Mouse (Mus musculus) liver, adult 2 months (tissue): Measurements from ENCODE around the gene Galnt12. TPM values are rescaled to one million over a fixed set of nuclear protein-coding genes. Genes with fewer than 3 reads are reported as not detected.

Source experiments
- DNase-seq: peaks from one replicate; pipeline ENCODE4 v3.0.0-alpha.2; 2011; ENCODE audit warnings: low read depth, low spot score; ENCODE audit errors: extremely low read depth
- H3K27ac ChIP-seq: fragments of 200-500 bp; replicated peaks from 2 replicates; pipeline ENCODE4 v1.5.1; 2012; ENCODE audit warnings: low read depth, mild to moderate bottlenecking, control low read depth, inconsistent platforms, low read length; ENCODE audit not compliant: insufficient read depth
- H3K27me3 ChIP-seq: fragments of 200-500 bp; 2 replicates; pipeline ENCODE4 v1.6.1; 2012; ENCODE audit warnings: mild to moderate bottlenecking, moderate library complexity, low read length, inconsistent platforms; ENCODE audit not compliant: control insufficient read depth, insufficient read depth
- H3K36me3 ChIP-seq: fragments of 200-500 bp; 2 replicates; pipeline ENCODE4 v1.6.1; 2012; ENCODE audit warnings: low read length, inconsistent platforms; ENCODE audit not compliant: control insufficient read depth, insufficient read depth
- H3K4me1 ChIP-seq: fragments of 200-500 bp; 2 replicates; pipeline ENCODE4 v1.6.1; 2011; ENCODE audit warnings: low read length; ENCODE audit not compliant: control insufficient read depth, insufficient read depth
- H3K4me3 ChIP-seq: fragments of 200-500 bp; 2 replicates; pipeline ENCODE4 v1.5.1; 2011; ENCODE audit warnings: low read depth, mild to moderate bottlenecking, control low read depth, low read length, moderate library complexity; ENCODE audit not compliant: insufficient read depth
- H3K79me2 ChIP-seq: fragments of 200-500 bp; 2 replicates; pipeline ENCODE4 v1.6.1; 2012; ENCODE audit warnings: inconsistent platforms, mild to moderate bottlenecking, low read length, moderate library complexity; ENCODE audit not compliant: control insufficient read depth, insufficient read depth
- H3K9ac ChIP-seq: fragments of 200-500 bp; 2 replicates; pipeline ENCODE4 v1.6.1; 2012; ENCODE audit warnings: low read depth, mild to moderate bottlenecking, control low read depth, inconsistent platforms, low read length
- CTCF ChIP-seq: fragments of 200-500 bp; IDR thresholded peaks from 2 replicates; pipeline ENCODE4 v1.5.1; 2011; ENCODE audit warnings: low read depth, low read length, control low read depth
- POLR2A ChIP-seq: fragments of 200-500 bp; IDR thresholded peaks from 2 replicates; pipeline ENCODE4 v1.6.1; 2011; ENCODE audit warnings: low read length, control low read depth; ENCODE audit not compliant: insufficient read depth; ENCODE audit errors: extremely low read depth
- WGBS: fragments of 180-500 bp; shearing (Covaris S2); methylation state at CpG from one replicate; pipeline ENCODE4 v1.1.7; 2018; 5-methylcytosine and 5-hydroxymethylcytosine counted together
- polyA plus RNA-seq: library from polyadenylated mRNA; depleted of rRNA; stranded (reverse); fragments of >200 nt; gene quantifications from 2 replicates; pipeline ENCODE4 v1.2.3, GENCODE M21; 2012
- total RNA-seq: library from RNA; depleted of rRNA; stranded (reverse); fragments of >200 nt; gene quantifications from 2 replicates; pipeline ENCODE4 v1.2.3, GENCODE M21; 2014

The Galnt12 gene
- total and polyA plus RNA-seq, 2 experiments: 0.18 to 0.22 TPM

DNA sequence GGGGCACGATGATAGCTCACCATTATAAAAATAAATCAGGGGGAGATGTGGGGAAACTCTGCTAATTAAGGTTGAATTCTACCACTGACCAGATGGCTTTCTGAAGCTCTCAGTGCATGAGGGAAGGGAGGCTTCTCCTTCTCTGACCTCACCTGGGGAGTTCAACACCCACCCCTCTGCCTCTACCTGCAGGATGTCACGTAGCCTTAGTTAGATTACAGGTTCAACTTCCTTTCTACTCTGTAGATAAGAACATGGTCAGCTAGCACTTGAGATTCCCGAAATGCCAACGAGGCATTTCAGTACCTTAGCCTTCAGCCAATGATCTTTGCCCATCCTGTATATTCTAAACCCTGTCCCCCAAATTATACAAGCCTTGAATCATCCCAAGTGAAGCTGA lies 54.9 kb downstream of the Galnt12 start:
- no peak for DNase-seq
- Histone ChIP-seq H3K27ac (no peak overlapping the region), H3K9ac (no peak overlapping the region), H3K27me3 (peaks cover 3% of the 10 kb centered on the region; the same call in 1 of the 2 replicates), H3K4me3 (no peak overlapping the region), H3K4me1 (no peaks in the 10 kb centered on the region), H3K36me3 (no peaks in the 10 kb centered on the region), H3K79me2 (no peaks in the 10 kb centered on the region)
- no peak for TF ChIP-seq CTCF
- TF ChIP-seq POLR2A: no peak
- 55% methylated on average over 4 of the region's 4 CpGs for WGBS

DNA sequence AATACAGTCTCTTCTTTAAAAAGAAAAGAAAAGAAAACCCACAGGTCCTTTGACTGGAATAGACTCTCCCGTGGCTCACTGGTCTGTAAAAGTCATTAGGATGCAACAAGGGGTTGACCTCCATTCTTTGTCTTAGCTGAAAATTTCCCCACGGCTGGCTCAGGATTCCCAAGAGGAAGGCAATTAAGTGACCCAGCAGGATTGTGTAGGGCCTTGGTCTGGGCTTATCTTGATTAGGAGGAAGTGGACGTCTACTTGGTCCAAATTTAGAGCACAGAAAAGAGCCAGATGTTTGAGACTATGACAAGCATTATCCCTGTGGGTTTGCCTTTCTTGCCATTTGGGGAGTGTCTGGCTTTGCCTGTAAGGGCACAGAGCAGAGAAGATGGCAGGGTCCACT lies 58.3 kb downstream of the Galnt12 start:
- Histone ChIP-seq H3K27me3 (no peaks in the 10 kb centered on the region), H3K79me2 (no peaks in the 10 kb centered on the region), H3K27ac (no peak overlapping the region), H3K4me1 (no peaks in the 10 kb centered on the region), H3K4me3 (no peak overlapping the region), H3K36me3 (no peaks in the 10 kb centered on the region), H3K9ac (no peak overlapping the region)
- no peak for DNase-seq
- WGBS: 57% methylated on average over 3 of the region's 3 CpGs
- no peak for TF ChIP-seq POLR2A
- TF ChIP-seq CTCF: no peak

- Histone ChIP-seq H3K4me3 (no peak overlapping the region), H3K9ac (no peak overlapping the region), H3K79me2 (no peaks in the 10 kb centered on the region), H3K36me3 (no peaks in the 10 kb centered on the region), H3K27ac (no peak overlapping the region), H3K27me3 (no peaks in the 10 kb centered on the region), H3K4me1 (no peaks in the 10 kb centered on the region)
- TF ChIP-seq CTCF (no peak), POLR2A (no peak)
- DNase-seq: no peak
- WGBS: 88% methylated on average over 3 of the region's 3 CpGs
Observed at GRCm38 (mm10) chr4:47150806-47151205, 59.1 kb downstream of the Galnt12 start.

GRCm38 (mm10) chr4:47151553-47152183 lies 60.0 kb downstream of the Galnt12 start:
- no peak overlapping the region for H3K9ac ChIP-seq
- H3K27ac ChIP-seq: no peak overlapping the region
- TF ChIP-seq CTCF (no peak), POLR2A (no peak)
- H3K36me3 ChIP-seq: no peaks in the 10 kb centered on the region
- H3K4me1 ChIP-seq: no peaks in the 10 kb centered on the region
- H3K79me2 ChIP-seq: no peaks in the 10 kb centered on the region
- peak; percentile 3 for DNase-seq
- H3K4me3 ChIP-seq: no peak overlapping the region
- WGBS: 50% methylated on average over 8 of the region's 8 CpGs
- H3K27me3 ChIP-seq: no peaks in the 10 kb centered on the region

DNA sequence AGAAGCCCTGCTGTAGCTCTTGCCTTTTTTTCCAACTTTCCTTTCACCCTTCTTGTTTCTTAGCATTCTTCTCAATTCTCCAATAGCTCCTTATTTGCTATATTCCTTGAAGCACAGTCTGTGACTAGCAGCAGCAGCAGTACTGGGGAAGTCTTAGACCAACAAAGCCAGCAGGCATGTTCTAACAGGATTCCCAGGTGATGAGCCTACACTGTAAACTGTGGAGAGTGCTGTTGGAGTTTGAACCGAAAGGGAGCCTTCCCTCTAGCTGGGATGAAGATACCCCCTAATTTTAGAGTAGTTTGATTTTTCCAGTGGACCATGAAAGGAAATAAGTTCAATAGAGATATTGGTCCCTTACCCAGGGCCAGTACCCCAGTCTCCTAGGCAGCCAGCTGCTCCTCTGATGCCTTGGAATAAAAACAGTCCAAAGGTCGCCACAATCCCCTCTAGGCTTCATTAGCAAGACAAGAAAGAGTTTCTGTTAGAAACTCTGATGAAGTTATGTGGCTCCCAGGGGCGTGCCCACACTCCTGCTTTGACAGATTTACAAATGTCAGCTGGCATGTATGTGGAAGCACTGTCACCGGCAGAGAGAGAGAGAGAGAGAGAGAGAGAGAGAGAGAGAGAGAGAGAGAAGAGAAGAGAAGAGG lies 69.5 kb downstream of the Galnt12 start:
- Histone ChIP-seq H3K79me2 (no peaks in the 10 kb centered on the region), H3K4me3 (no peak overlapping the region), H3K27me3 (no peaks in the 10 kb centered on the region), H3K27ac (no peak overlapping the region), H3K4me1 (no peaks in the 10 kb centered on the region), H3K36me3 (no peaks in the 10 kb centered on the region), H3K9ac (no peak overlapping the region)
- WGBS: 34% methylated on average over 3 of the region's 4 CpGs
- TF ChIP-seq POLR2A: no peak
- no peak for TF ChIP-seq CTCF
- no peak for DNase-seq
